Mouse (Mus musculus): ENCODE data around the gene Ghitm.
A peak's percentile ranks its signal among the peaks of the same experiment; 100 is the strongest.
"Not testable (repeated sequence)": the region's sequence is repeated elsewhere in the genome, so short reads cannot be mapped to it uniquely, and the experiment has no call there.

The Ghitm gene

DNA sequence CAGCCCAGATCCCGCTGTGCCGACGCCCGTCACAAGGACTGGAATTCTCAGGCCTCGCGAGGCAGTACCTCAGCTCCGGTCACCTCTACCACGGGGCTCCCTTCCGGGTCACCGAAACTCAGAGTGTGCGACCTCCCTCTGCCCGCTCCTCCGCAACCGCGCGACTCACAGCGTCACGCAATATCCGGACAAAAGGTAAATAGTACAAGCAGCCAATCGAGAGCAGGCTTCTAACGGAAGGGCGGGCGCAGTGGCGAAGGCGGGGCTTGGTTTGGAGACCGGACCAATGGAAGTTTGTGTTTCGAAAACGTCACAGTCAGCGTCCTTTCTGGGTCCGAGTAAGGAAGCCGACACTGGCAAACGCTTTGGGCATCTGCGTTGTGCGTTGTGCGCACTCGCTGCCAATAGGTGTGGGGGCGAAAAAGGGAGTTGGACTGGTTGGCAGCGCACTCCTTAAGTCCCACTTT is at the start of gene Ghitm:
Gene Ghitm (minus strand): TSS at position 146 of the 467 bp plus-strand sequence.
- peak; percentile 99 for DNase-seq

DNA sequence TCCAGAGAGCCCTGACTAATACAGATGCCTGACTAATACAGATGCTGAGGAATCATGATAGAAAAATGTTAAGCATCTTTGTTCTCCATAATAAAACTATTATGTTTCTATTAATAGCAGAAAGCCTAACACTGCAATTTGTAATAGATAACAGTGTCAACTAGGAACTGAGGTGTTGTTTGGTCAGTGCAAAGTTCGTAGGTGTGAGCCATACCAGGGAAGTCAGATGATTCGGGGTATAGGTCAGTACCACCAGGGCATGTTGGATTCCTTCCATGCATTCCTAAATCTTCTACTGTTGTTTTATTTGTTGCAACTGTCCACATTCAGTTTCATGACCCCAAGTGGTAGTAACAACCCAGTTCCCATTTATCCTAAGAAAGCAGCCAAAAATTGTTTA is 49.8 kb upstream of the Ghitm start:
- DNase-seq = no peak

DNA sequence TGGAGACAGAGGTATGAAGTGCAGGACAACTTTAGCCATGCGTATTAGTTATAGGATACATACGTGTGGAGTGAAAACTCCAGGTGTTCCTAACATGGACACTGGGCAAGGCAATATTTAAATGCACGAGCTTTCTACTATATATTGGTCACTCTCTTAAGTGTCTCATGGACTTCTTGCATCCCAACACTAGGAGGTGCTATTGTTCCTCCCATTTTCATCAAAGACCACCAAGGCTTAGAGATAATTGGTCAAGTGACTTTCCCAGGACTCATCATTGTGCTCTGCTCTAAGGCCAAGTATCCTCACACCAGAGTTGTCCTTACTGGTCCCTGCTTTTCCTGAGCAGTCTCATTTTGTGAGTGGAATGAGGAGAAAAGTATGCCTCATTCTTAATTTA is 39.4 kb upstream of the Ghitm start:
- no peak for DNase-seq

DNA sequence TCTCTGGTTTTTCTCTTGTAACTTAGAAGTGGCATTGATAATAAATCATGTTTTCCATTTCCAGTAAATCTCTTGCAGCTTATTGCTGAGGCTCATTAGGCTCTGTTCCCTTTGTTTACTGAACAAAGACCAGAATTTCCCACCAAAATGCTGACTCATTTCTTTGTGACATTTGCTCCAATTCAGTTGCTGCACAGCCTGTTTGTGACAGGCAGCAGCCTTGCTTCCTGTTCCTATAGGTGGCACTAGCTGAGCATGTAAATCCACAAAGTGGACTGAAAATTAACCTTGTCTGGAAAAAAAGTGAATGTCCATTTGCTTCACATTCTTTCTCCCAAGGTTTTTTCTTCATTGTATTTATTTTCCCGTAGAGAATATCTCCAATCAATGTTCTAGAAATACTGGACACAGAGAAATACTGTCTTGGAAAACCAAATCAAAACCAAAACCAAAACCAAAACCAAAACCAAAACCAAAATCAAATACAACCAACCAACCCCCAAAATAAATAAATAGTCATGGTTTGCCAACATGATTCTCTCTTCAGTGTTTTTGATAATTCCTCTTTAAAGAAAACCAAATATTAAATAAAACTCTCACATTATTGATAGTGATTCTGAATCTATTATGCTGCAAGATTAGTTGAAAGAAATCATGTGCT is 30.3 kb upstream of the Ghitm start:
- peak; percentile 9 for DNase-seq

DNA sequence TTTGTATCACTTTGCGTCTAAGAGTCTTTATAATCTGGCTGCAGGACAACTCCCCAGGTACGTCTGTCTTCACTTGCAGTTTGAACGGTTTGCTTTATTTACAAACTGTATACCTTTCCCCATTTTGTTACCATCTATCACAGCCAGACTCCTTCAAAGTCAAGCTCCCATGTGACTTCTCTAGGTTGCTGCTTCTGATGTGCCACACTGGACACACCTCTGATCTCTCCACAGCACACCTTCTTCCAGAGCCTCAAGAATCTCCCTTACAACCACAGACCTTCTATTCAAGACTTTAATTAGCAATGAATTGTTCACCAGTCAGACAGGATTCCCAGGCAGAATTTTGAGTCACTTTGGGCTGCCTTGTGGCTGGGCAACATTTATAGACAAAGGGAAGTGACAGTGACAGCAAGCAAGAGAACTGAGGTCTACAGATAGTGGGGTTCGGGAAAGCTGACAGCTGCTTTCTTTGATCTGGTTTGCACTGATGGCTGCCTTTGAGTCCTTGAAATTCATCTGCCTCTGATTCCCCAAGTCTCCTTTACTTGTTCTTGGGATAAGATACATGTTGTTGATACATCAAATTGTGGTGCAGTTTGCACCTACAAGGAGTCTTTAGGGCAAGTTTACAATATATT is 29.4 kb upstream of the Ghitm start:
- no peak for DNase-seq

DNA sequence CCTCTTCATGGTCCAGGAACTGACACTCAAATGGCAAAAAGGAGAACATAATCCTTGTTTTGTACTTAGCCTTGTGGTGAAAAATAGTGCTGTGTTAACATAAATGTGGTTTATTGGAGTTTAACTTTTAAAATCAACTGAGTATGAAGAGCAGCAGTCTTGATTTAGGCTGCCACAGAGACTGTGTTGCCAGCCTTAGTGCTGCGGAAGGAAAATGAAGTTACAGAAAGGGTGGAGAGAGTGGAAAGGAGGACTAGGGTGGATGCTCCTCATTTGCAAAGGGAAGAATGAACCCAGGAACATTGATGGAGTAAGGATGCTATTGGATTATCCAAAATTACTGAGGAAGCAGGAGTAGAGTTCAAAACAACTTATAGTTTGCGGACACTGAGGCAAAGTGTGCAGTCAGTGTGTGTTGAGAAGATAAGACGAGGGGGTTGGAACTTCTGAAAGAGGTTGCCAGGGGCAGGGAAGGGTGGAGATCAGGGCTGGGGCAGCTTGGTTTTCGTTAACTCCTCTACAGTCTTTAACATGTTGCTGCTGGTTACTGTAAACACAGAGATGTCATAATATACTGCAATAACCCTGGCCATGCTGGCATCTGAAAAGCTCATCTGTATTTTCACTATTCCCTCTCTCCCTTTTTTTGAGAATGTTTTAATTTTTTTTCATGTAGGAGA is 28.3 kb upstream of the Ghitm start:
- DNase-seq = no peak

DNA sequence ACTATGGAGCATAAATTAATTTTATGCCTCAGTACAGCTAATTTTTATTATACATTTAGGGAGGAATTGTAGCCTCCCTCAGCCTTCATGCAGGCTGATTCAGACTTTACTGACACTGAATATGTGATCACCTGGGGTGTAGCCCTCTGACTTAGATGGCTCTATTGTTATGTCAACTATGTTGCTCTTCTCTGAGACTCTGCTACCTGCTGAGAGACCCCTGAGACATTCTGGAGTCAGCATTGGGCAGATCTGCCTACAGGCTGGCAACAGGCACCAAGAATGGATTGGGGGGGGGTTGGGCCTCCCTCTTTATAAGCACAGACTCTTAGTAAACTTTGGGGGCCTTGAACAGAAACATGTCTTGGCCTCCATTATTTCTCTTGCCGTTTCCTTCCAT is 19.3 kb upstream of the Ghitm start:
- no peak for DNase-seq

DNA sequence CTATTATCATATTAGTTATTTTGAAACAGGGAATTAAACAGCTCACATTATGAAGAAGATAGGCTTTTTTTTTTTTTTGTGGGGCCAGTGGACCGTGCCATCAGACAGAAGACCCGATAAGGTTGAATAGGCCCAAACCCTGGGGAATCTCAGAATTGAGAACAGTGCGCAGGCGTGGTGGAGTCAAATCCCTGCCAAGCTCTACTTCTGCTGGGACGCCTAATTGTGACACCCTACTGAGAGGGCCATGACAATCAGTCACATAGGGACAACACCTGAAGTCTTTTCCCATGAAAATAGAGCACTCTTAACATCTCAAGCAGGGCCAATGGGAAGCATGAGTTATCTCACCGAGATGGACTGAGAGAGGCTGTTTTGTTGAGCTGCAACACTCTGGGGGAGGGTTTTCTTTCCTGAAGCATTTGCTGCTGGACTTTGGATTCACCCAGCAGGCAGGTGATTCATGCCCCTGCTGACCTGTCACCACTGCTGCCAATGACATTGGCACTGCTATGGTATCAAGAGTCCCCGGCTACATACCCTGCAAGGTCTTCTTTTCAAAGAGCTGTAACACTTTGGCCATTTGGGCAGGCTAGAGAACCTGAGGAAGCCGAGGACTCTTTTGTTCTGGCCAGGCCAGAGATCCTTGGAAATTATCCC is 4.1 kb upstream of the Ghitm start:
- DNase-seq = no peak

DNA sequence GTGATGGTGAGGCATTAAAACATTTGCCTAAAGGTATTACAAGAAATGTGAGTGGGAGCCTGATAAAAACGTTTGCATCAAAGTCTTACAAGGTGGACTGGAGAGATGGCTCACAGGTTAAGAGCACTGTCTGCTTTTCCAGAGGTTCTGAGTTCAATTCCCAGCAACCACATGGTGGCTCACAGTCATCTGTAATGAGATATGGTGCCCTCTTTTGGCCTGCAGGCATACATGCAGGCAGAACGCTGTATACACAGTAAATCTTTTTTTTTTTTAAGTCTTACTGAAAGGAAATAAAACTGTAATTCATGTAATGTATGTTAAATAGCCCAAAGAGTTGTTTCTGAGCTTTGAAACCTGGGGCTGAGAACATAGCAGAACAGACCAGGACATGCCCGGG is 2.5 kb upstream of the Ghitm start:
- not testable (repeated sequence) for DNase-seq

DNA sequence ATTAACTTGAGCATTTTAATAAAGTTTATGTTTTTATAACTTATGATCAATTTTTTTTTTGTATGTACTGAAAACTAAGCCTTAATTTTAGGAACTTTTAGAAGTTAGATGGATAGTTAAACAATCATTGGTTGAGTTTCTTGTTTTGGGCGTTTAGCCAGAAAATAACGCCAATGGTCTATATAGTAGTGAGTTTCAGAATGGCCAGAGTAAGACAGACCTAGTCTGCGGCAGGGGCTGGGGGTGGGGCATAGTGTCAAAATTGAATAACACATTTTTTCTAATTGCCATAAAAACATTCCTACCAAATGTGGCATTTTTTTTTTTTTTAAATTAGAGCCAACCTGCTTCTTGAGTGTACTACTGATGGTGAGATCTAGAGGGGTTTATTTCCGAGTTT is 1.0 kb upstream of the Ghitm start:
- peak; percentile 52 for DNase-seq

DNA sequence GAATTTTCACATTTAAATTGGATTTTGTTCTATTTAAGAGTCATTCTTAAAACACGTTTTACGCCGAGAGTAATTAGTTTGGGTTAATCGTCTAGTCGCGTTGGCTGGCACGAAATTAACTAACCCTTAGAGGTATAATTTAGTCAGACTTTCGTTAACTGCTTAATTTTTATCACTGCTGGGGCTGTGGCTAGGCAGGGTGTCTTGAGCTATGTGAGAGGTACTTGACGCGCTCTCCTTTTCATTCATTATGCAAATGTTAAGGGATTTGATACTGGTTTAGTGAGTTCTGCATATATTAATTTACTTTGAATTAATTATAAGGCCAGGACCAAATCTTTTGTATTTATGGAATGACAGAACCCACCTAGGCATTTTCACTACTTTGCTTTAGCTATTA is 599 bp upstream of the Ghitm start:
- DNase-seq = no peak

DNA sequence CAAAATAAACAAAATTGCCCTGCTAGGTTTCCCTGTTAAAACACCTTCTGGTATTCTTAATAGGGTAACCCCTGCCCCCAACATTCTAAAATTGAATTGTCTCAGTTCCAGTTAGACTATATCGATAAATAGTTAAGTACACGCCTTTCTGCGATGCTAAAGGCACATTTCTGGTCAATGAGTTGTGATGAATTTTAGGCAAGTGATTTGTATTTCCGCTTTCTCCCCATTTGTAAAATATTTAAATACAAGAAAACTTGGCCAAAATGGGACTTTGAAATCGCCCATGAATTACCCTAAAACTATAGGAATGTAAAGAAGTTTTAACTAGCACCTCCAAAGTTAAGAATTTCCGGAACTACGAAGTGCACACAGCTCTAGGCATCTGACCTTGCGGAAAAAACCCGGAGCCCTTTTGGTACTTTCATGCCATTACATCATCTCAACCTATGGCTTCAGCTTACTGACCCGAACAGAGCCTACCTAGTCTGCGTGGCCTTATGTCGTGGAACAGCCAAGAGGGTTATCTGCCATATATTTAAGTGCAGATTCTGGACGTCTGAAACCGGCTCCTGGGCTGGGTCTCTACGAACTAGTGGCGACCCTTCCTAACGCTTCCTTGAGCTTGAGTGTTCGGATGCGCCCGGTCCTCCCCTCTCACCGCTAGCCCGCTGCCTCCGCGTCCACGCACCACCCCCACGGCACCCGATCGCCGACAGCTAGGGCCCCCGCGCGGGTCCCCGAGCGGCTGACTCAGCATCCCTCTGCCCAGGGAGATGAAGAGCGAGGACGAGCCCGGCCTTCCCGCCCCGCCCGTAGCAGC is 557 bp downstream of the Ghitm start:
- peak; percentile 65 for DNase-seq

DNA sequence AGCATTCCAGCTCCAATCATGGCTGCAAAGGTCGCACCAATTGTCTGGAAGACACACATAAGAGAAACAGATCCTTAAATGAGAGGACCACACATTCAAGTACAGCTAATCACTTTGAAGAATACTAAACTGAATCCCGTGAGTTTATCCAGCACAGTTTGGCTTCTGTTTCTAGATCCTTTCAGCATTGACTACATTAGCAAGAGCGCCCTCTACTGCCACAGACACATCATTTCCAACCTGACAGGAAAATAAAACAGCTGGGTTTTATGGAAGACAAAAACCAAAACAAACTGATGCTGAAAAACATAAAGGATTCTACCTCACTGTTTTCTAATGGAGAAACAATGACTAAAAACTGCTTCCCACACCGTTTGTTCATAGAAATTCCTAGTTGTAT is 7.4 kb downstream of the Ghitm start:
- DNase-seq = peak; percentile 36

DNA sequence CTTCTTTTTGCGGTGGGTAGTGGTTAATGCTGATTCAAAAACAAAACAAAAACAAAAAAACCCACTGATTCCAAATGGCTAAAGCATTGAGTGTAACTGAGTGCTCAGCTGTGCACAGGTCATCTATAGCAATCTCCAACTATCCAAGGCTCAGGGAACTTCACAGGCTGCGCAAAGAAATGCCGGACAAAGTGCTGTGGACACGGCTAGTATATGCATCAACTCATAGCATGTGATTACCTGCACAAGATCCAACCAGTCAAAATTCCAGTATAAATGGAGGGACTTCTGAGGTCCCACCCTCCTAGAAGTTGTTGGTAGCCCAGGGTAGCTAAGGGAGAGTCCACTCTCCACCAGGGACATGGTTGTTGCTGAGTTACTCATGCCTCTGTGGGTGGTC is 15.8 kb downstream of the Ghitm start:
- DNase-seq = no peak

DNA sequence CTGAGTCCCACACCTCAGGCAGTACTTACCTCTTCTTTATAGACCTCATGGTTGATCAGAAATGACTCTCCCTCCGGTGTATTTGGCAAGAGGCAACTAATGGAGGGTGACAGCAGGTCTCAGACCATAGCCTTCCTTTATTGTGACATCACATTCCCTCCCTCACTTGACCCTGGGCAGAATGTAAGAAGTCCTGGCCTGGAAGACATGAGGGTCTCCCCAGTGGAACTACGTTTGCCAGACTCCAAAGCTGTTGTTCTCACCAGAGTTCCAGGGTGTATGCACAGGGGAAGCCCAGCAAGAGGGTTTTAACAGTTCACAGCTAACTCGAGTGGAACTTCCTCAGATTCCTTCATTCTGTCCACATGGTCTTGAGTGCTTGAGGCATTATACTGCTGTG is 21.1 kb downstream of the Ghitm start, which contains the start of gene 2610528A11Rik:
Gene 2610528A11Rik (minus strand): TSS at position 101 of the 400 bp plus-strand sequence.
- no peak for DNase-seq

DNA sequence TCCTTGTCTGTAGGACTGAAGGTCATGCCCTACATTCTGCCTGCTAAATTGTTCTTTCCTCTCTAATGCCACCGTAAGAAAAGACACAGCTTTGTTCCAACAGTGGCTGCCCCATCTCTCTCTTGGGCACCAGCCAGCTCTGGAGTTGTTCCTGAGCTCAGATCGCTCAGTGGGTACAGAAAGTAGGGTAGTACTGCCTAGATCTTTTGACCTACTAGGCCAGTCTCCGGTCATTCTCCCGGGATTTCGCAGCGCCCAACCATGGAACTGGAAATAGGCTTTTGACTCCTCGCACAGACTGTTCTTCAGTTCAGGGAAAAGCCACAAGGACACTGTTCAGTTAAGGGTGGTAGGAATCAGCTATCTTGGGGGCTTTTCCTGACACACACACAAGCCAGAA is 22.1 kb downstream of the Ghitm start:
- DNase-seq = no peak

DNA sequence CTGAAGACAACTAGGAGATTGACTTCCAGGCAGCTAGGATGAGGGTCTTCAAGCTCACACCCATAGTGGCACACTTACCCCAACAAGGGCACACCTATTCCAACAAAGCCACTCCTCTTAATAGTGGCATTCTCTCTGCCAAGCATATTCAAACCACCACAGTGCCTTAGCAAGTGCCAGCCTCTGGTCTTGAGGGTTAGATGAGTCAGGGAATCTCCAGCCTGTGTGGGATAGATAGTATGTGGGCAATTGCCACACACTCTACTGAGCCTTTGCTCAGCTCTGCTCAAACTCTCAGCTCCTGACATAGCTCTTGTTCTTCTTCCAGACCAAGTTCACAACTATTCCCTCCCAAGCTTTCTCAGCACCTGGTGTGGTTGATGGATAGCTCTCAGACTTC is 23.7 kb downstream of the Ghitm start:
- DNase-seq = no peak

DNA sequence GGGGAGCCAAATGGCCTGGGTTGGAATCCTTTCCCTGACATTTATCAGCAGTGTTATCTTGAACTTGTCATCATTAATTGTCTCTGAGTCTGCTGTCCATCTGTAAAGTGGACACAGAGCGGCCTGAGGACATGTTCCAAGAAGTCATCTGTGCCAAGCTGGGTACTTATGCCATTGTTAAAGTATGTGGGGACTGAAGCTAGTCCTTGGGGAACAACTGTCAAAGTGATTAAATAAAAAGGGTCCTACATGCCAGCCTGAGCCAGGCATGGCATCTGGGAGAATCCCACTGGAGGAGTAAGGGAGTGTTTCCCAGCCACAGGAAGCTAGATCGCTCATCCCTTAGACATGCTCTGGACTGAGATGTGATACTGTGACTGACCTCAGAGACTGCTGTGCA is 24.6 kb downstream of the Ghitm start:
- no peak for DNase-seq

DNA sequence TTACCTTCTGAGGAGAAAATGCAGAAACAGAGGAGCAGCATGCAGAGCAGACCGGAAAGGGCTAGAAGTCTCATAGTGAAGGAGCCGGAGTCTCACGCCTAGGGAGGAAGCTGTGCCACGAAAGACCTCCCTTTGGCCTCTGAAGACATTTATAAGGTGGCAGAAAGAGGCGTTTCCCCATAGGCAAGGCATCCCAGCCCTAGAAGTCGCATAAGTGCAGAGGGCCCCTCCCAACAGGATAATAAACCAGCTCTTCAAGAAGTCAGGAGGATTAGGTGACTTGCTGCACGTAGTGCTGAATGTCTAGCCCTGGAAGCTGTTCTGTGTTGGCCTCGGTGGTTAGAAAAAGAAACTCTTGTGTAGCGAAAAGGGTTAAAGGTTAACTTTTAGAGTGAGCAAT is 25.1 kb downstream of the Ghitm start:
- DNase-seq = no peak

DNA sequence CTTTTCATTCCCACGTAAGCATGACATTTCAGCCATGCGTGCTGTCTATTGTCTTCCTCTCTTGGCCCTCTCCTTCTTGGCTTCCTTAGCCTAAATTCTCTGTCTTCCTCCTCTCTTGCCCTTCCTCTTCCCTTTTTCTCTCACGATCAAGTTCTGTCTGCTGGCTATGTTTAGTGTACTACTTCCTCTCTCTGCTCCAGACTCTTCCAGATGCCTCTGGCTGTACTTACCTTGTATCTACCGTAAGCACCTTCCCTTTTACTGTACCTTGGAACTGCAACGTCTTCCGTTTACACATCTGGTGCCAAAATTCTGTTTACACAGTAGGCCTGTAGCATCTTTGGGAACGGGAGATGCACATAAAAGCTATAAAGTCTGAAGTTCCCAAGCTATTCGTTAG is 25.6 kb downstream of the Ghitm start:
- DNase-seq = no peak

DNA sequence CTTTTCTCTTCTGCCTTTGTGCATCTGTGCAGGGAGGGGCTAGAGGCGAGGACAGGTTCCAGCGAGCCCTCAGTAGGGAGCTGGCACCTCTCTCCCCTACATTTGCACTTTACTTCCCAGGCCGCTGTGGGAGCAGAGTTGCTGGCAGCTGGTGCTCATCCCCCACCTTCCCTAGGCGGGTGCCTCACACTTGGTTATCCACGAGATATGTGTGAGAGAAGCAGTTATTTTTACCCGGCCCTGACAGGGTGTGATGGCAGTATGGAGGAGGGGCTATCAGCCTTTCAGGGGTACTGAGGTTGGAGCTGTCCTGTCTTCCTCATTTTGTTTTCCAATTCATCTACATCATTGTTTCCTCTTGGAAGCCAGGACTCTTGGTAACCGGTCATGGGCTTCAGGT is 29.2 kb downstream of the Ghitm start:
- DNase-seq = no peak

DNA sequence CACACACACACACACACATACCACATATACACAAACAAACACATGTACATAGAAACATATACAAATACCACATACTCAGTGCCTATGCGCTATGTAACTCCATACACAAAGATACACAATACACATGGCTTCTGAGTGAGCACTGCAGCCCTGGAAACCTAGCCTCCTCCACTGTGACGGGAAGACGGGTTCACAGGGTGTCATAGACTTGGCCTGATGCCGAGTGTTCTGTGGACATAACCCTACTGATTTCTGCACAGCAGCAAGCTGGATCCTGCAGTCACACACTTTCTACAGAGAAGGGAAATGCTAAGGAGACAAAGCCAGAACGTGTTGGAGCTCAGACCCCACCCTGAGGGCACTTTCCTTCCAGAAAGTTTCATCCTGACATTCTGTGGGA is 30.3 kb downstream of the Ghitm start:
- no peak for DNase-seq

DNA sequence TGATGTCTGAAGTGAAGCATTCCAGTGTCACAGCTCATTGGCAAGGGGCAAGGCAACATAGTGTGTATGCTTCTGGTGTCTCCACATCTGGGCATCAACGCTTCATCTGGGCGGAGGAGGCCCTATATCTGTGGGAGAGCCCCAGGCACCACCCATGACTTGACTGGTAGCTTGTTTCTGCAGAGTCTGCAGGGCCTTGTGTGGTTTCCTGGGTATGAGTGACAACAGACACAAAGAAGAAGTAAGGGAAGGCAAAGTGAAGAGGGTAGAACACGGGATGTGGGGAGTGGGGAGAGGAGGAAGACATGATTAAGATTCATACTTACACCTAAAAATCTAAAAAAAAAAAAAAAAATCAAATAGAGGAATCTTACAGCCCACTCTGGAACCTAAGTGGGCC is 32.6 kb downstream of the Ghitm start:
- no peak for DNase-seq
